Mouse (Mus musculus): ENCODE data around the gene Il13ra2. TPM values are rescaled to one million over a fixed set of nuclear protein-coding genes. Genes with fewer than 3 reads are reported as not detected.
"Not testable (repeated sequence)": the region's sequence is repeated elsewhere in the genome, so short reads cannot be mapped to it uniquely, and the experiment has no call there.

The Il13ra2 gene
- not detected in 2 replicates for total RNA-seq (2014; fragmentation: Nextera tagmentation)
- total RNA-seq (2017) = not detected in 2 replicates

GRCm38 (mm10) chrX:147429129-147429528, at the start of gene Il13ra2:
TSS of gene Il13ra2 (minus strand) at chrX:147429192.
- no peak for ATAC-seq (replicated peaks; ENCODE audit: low FRiP score, low TSS enrichment, poor library complexity, severe bottlenecking)

- not testable (repeated sequence) for ATAC-seq (replicated peaks; ENCODE audit: low FRiP score, low TSS enrichment, poor library complexity, severe bottlenecking)
Observed at GRCm38 (mm10) chrX:147453610-147454009, 24.6 kb upstream of the Il13ra2 start, which contains the start of gene Vmn1r239-ps. TSS of gene Vmn1r239-ps (minus strand) at chrX:147453710.

GRCm38 (mm10) chrX:147443386-147443785, 14.4 kb upstream of the Il13ra2 start:
- ATAC-seq (replicated peaks; ENCODE audit: low FRiP score, low TSS enrichment, poor library complexity, severe bottlenecking) = no peak

- no peak for ATAC-seq (replicated peaks; ENCODE audit: low FRiP score, low TSS enrichment, poor library complexity, severe bottlenecking)
Observed at GRCm38 (mm10) chrX:147435400-147435799, 6.4 kb upstream of the Il13ra2 start.

GRCm38 (mm10) chrX:147429753-147430152, 761 bp upstream of the Il13ra2 start:
- ATAC-seq (replicated peaks; ENCODE audit: low FRiP score, low TSS enrichment, poor library complexity, severe bottlenecking) = no peak

GRCm38 (mm10) chrX:147393446-147393845, 35.5 kb downstream of the Il13ra2 start:
- no peak for ATAC-seq (replicated peaks; ENCODE audit: low FRiP score, low TSS enrichment, poor library complexity, severe bottlenecking)

GRCm38 (mm10) chrX:147349167-147349566, 79.8 kb downstream of the Il13ra2 start:
- no peak for ATAC-seq (replicated peaks; ENCODE audit: low FRiP score, low TSS enrichment, poor library complexity, severe bottlenecking)

Other genes starting within 250 kb of the Il13ra2 start
- gene Vmn1r239-ps, start 24.5 kb upstream of the Il13ra2 start, total RNA-seq (2014; fragmentation: Nextera tagmentation) = not detected in 2 replicates
- gene Vmn1r239-ps, start 24.5 kb upstream of the Il13ra2 start, total RNA-seq (2017) = not detected in 2 replicates
- 1.7 TPM in 1 of 2 replicates, not detected in the other for gene Lrch2, start 124.9 kb upstream of the Il13ra2 start, total RNA-seq (2014; fragmentation: Nextera tagmentation)
- 0.11 and 0.80 TPM in 2 replicates for gene Lrch2, start 124.9 kb upstream of the Il13ra2 start, total RNA-seq (2017)

All from megakaryocyte-erythroid progenitor cell, adult 5-6 weeks (primary cell).